Mouse (Mus musculus): Measurements from ENCODE around the gene Ermard. TPM values are rescaled to one million over a fixed set of nuclear protein-coding genes. Genes with fewer than 3 reads are reported as not detected.

Ermard gene
- polyA plus RNA-seq, 1 experiment = 20.2 TPM

DNA sequence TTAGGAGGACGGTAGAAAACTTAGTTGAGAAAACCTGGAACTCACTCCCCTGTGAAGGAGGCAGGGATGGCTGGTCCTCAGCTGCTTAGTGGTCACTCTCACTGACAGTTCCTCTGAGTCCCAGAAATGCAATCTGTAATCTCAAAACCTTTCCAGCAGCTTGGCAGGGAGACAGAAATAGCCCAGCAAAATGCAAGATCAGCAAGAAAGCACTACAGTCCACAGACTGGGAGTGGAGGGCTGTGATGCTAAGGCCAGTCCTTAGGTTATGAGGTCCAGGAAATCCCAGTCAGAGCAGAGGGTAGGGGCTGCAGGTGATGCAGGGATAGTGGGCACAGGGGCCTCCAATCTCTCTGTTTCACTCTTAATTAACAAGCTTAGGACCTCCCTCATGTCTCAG is 25.9 kb downstream of the Ermard start:
- no peak overlapping the region for H3ac ChIP-seq (ENCODE audit: control insufficient read depth, insufficient read length)
- peak in 1 of 3 experiments; percentile 20 for TF ChIP-seq MYOD1 (IDR thresholded peaks at IDR 0.05; ENCODE audit: control insufficient read depth in 1 of 3, insufficient read length in 2 of 3, low read depth in 2 of 3)
- no peak for TF ChIP-seq MYOG (IDR thresholded peaks at IDR 0.05; ENCODE audit: control insufficient read depth in 1 of 3, insufficient read depth in 1 of 3, insufficient read length in 2 of 3, low read depth in 2 of 3)
- no peaks in the 10 kb centered on the region for H3K36me3 ChIP-seq (ENCODE audit: control insufficient read depth, insufficient read depth)
- no peak overlapping the region for H3K4me3 ChIP-seq
- no peaks in the 10 kb centered on the region for H3K79me2 ChIP-seq (ENCODE audit: control insufficient read depth, insufficient read depth)
- H3K27me3 ChIP-seq (ENCODE audit: control insufficient read depth, insufficient read depth, insufficient read length) = no peaks in the 10 kb centered on the region
- H3K4me2 ChIP-seq (ENCODE audit: low read depth) = no peak overlapping the region

DNA sequence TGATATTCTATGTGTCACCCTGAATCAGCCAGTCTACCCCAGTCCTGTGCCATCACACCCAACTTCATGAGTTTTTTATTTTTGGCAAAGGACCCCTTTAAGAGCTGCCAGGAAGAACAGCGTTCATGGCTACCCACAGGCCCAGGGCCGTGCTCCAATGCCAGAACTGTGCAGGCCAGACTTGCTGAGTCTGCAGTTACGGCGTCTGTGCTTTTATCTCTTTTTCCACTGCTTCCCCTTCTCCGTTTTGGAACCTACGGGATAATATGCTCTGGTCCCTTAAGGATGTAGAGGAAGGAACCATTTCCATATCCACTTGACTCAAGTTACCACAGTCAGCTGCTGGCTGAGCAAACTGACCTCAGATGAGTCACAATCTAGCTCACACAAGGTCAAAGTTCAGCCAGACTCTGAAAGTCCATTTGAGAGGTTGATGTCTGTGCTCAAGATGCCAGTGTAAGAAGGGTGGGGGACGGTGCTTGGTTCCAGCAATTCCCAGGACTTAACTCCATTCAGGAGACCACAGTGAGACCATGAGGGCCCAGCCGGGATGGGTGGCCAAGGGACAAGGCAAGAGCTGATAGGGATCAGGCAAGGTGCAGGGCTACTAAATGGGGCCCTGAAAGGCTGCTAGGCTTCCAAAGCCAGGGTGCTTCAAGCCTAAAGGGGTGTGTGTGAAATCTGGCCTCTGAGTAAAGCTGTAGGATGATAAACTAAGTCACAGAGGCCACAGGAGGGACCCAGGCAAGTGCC is 27.2 kb downstream of the Ermard start:
- Histone ChIP-seq H3ac (ENCODE audit: control insufficient read depth, insufficient read length) (no peak overlapping the region), H3K79me2 (ENCODE audit: control insufficient read depth, insufficient read depth) (no peaks in the 10 kb centered on the region), H3K27me3 (ENCODE audit: control insufficient read depth, insufficient read depth, insufficient read length) (no peaks in the 10 kb centered on the region), H3K4me2 (ENCODE audit: low read depth) (peak overlapping the region; percentile 76), H3K4me3 (no peak overlapping the region), H3K36me3 (ENCODE audit: control insufficient read depth, insufficient read depth) (no peaks in the 10 kb centered on the region)
- no peak for TF ChIP-seq CEBPB (IDR thresholded peaks at IDR 0.05; ENCODE audit: insufficient read depth, poor library complexity, severe bottlenecking)
- TF ChIP-seq MYOG (IDR thresholded peaks at IDR 0.05; ENCODE audit: control insufficient read depth in 1 of 3, insufficient read depth in 1 of 3, insufficient read length in 2 of 3, low read depth in 2 of 3) = peak in 2 of 3 experiments; percentile 36 to 39
- TF ChIP-seq MAX (IDR thresholded peaks at IDR 0.05; ENCODE audit: low read depth) = no peak
- TF ChIP-seq POLR2AphosphoS2 (IDR thresholded peaks at IDR 0.05; ENCODE audit: insufficient read length, low read depth) = no peak
- peak in 2 of 3 experiments; percentile 58 to 61 for TF ChIP-seq MYOD1 (IDR thresholded peaks at IDR 0.05; ENCODE audit: control insufficient read depth in 1 of 3, insufficient read length in 2 of 3, low read depth in 2 of 3)
- no peak for TF ChIP-seq TCF12 (IDR thresholded peaks at IDR 0.05; ENCODE audit: insufficient read depth, poor library complexity, severe bottlenecking)
- TF ChIP-seq REST (IDR thresholded peaks at IDR 0.05; ENCODE audit: insufficient read depth, insufficient read length) = no peak
- no peak for TF ChIP-seq TCF3 (IDR thresholded peaks at IDR 0.05; ENCODE audit: insufficient read length, low read depth)
- TF ChIP-seq E2F4 (IDR thresholded peaks at IDR 0.05; ENCODE audit: insufficient read depth) = no peak
- no peak for TF ChIP-seq SRF (IDR thresholded peaks at IDR 0.05; ENCODE audit: control insufficient read depth, insufficient read length, low read depth)
- no peak for TF ChIP-seq USF1 (IDR thresholded peaks at IDR 0.05; ENCODE audit: low read depth)
- no peak for TF ChIP-seq POLR2A (IDR thresholded peaks at IDR 0.05; ENCODE audit: insufficient read length, low read depth)

DNA sequence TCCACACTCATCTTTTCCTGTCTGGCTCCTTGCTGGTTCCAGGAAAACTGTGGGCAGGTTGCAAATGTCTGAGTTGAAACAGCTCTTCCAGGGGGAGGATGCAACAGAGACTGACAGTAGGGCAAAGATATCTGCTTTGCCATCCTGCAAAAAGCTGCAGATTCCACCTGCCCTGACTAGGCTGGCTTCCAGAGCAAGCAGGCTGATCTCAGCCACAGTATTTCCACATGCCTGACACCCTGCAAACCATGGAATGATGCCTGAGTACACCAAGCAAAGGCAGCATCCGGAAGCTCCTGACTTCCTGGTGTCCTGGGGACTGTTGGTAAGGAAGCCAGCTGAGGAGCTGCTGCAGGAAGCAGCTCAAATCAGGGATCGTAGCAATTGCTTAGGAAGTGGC is 28.1 kb downstream of the Ermard start:
- no peak for TF ChIP-seq TCF3 (IDR thresholded peaks at IDR 0.05; ENCODE audit: insufficient read length, low read depth)
- TF ChIP-seq USF1 (IDR thresholded peaks at IDR 0.05; ENCODE audit: low read depth) = no peak
- TF ChIP-seq REST (IDR thresholded peaks at IDR 0.05; ENCODE audit: insufficient read depth, insufficient read length) = no peak
- TF ChIP-seq POLR2A (IDR thresholded peaks at IDR 0.05; ENCODE audit: insufficient read length, low read depth) = no peak
- no peak for TF ChIP-seq MYOG (IDR thresholded peaks at IDR 0.05; ENCODE audit: control insufficient read depth in 1 of 3, insufficient read depth in 1 of 3, insufficient read length in 2 of 3, low read depth in 2 of 3)
- no peak for TF ChIP-seq SRF (IDR thresholded peaks at IDR 0.05; ENCODE audit: control insufficient read depth, insufficient read length, low read depth)
- no peak for TF ChIP-seq MYOD1 (IDR thresholded peaks at IDR 0.05; ENCODE audit: control insufficient read depth in 1 of 3, insufficient read length in 2 of 3, low read depth in 2 of 3)
- TF ChIP-seq TCF12 (IDR thresholded peaks at IDR 0.05; ENCODE audit: insufficient read depth, poor library complexity, severe bottlenecking) = no peak
- TF ChIP-seq E2F4 (IDR thresholded peaks at IDR 0.05; ENCODE audit: insufficient read depth) = no peak
- Histone ChIP-seq H3K27me3 (ENCODE audit: control insufficient read depth, insufficient read depth, insufficient read length) (no peaks in the 10 kb centered on the region), H3K79me2 (ENCODE audit: control insufficient read depth, insufficient read depth) (no peaks in the 10 kb centered on the region), H3K4me3 (no peak overlapping the region), H3K4me2 (ENCODE audit: low read depth) (no peak overlapping the region), H3ac (ENCODE audit: control insufficient read depth, insufficient read length) (no peak overlapping the region), H3K36me3 (ENCODE audit: control insufficient read depth, insufficient read depth) (no peaks in the 10 kb centered on the region)

DNA sequence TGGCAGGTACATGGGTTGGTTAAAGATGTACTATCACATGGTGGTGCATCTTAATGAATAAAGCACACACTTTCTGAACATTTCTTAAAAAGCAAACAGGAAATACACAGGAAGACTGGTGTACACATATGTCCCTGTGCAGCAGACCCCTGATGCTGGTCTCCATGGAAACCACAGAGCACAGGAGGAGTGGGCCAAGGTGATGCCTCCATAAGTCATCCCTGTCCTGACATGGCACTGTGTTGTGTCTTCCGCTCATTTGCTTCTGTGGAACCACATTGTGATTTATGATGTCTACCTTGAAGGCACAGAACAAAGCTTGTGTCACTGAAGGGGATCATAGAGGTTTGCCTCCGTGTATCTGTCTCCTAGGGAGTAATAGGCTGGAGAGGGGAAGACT is 31.2 kb downstream of the Ermard start:
- no peak for TF ChIP-seq REST (IDR thresholded peaks at IDR 0.05; ENCODE audit: insufficient read depth, insufficient read length)
- no peak for TF ChIP-seq TCF12 (IDR thresholded peaks at IDR 0.05; ENCODE audit: insufficient read depth, poor library complexity, severe bottlenecking)
- TF ChIP-seq SRF (IDR thresholded peaks at IDR 0.05; ENCODE audit: control insufficient read depth, insufficient read length, low read depth) = no peak
- no peak for TF ChIP-seq POLR2AphosphoS2 (IDR thresholded peaks at IDR 0.05; ENCODE audit: insufficient read length, low read depth)
- TF ChIP-seq USF1 (IDR thresholded peaks at IDR 0.05; ENCODE audit: low read depth) = no peak
- no peak for TF ChIP-seq MYOD1 (IDR thresholded peaks at IDR 0.05; ENCODE audit: control insufficient read depth in 1 of 3, insufficient read length in 2 of 3, low read depth in 2 of 3)
- TF ChIP-seq TCF3 (IDR thresholded peaks at IDR 0.05; ENCODE audit: insufficient read length, low read depth) = no peak
- TF ChIP-seq E2F4 (IDR thresholded peaks at IDR 0.05; ENCODE audit: insufficient read depth) = no peak
- TF ChIP-seq MAX (IDR thresholded peaks at IDR 0.05; ENCODE audit: low read depth) = no peak
- TF ChIP-seq POLR2A (IDR thresholded peaks at IDR 0.05; ENCODE audit: insufficient read length, low read depth) = no peak
- TF ChIP-seq CEBPB (IDR thresholded peaks at IDR 0.05; ENCODE audit: insufficient read depth, poor library complexity, severe bottlenecking) = no peak
- TF ChIP-seq MYOG (IDR thresholded peaks at IDR 0.05; ENCODE audit: control insufficient read depth in 1 of 3, insufficient read depth in 1 of 3, insufficient read length in 2 of 3, low read depth in 2 of 3) = no peak
- H3K79me2 ChIP-seq (ENCODE audit: control insufficient read depth, insufficient read depth) = no peaks in the 10 kb centered on the region
- no peak overlapping the region for H3K4me2 ChIP-seq (ENCODE audit: low read depth)
- no peak overlapping the region for H3ac ChIP-seq (ENCODE audit: control insufficient read depth, insufficient read length)
- no peak overlapping the region for H3K4me3 ChIP-seq
- no peaks in the 10 kb centered on the region for H3K27me3 ChIP-seq (ENCODE audit: control insufficient read depth, insufficient read depth, insufficient read length)
- no peaks in the 10 kb centered on the region for H3K36me3 ChIP-seq (ENCODE audit: control insufficient read depth, insufficient read depth)

DNA sequence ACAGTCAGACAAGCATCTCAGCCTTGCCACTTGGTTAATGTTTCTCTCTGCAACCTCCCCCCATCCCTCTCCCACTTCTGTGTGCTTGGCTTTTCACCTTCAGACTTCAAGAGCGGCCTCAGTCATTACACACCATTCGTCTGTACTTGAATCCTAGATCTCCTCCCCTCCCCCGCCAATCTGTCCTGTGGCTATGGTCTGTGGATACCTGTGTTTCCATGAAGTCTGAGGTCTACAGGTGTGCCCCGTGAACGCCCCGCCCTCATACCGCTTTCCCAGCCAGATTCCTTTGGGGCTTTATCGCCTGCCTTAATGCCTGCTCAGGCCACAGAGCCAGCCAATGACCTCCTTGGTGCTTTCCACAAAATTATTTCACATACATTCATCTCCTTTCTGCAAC is 34.0 kb downstream of the Ermard start:
- TF ChIP-seq TCF12 (IDR thresholded peaks at IDR 0.05; ENCODE audit: insufficient read depth, poor library complexity, severe bottlenecking) = no peak
- TF ChIP-seq POLR2A (IDR thresholded peaks at IDR 0.05; ENCODE audit: insufficient read length, low read depth) = no peak
- no peak for TF ChIP-seq CEBPB (IDR thresholded peaks at IDR 0.05; ENCODE audit: insufficient read depth, poor library complexity, severe bottlenecking)
- TF ChIP-seq MYOG (IDR thresholded peaks at IDR 0.05; ENCODE audit: control insufficient read depth in 1 of 3, insufficient read depth in 1 of 3, insufficient read length in 2 of 3, low read depth in 2 of 3) = no peak
- no peak for TF ChIP-seq REST (IDR thresholded peaks at IDR 0.05; ENCODE audit: insufficient read depth, insufficient read length)
- TF ChIP-seq TCF3 (IDR thresholded peaks at IDR 0.05; ENCODE audit: insufficient read length, low read depth) = no peak
- TF ChIP-seq MYOD1 (IDR thresholded peaks at IDR 0.05; ENCODE audit: control insufficient read depth in 1 of 3, insufficient read length in 2 of 3, low read depth in 2 of 3) = no peak
- no peak for TF ChIP-seq USF1 (IDR thresholded peaks at IDR 0.05; ENCODE audit: low read depth)
- no peaks in the 10 kb centered on the region for H3K36me3 ChIP-seq (ENCODE audit: control insufficient read depth, insufficient read depth)
- H3K4me2 ChIP-seq (ENCODE audit: low read depth) = no peak overlapping the region
- no peak overlapping the region for H3ac ChIP-seq (ENCODE audit: control insufficient read depth, insufficient read length)
- no peak overlapping the region for H3K4me3 ChIP-seq
- H3K79me2 ChIP-seq (ENCODE audit: control insufficient read depth, insufficient read depth) = no peaks in the 10 kb centered on the region
- H3K27me3 ChIP-seq (ENCODE audit: control insufficient read depth, insufficient read depth, insufficient read length) = no peaks in the 10 kb centered on the region

Measured in myocyte (in vitro differentiated cells).